Mouse (Mus musculus) bone marrow macrophage, adult 2 months (primary cell): ENCODE measurements around the gene Cars2.

ENCODE experiments used
- CTCF ChIP-seq: IDR thresholded peaks from 2 replicates; pipeline ENCODE4 v1.5.1; 2012; ENCODE audit warnings: low read depth, mild to moderate bottlenecking, low read length, moderate library complexity
- POLR2A ChIP-seq: IDR thresholded peaks from 2 replicates; pipeline ENCODE4 v1.6.1; 2012; ENCODE audit warnings: mild to moderate bottlenecking, low read depth, low read length, borderline replicate concordance

DNA sequence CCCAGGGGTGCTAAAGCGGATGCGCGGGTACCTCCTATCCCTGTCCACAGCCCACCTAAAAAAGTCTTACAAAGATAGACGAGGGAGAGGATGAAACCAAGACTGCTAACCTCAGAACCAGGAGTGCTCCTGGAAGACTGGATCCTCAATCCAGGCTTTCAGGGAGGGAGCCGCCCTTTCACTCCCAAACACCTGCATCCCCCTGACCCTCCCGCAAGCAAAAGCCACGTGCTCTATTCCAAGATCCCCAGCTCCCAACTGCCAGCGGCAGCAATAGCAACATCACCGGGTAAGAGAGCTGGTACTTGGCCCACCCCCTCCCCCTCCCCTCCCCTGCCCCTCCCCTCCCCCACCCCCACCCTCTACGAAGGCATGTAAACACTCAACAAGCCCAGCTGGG is 75.2 kb downstream of the Cars2 start:
- TF ChIP-seq POLR2A (no peak), CTCF (no peak)
